Mouse (Mus musculus) right cerebral cortex, postnatal 25 days (tissue): ENCODE measurements around the gene Olfr548-ps1.
"Not testable (repeated sequence)": the region's sequence is repeated elsewhere in the genome, so short reads cannot be mapped to it uniquely, and the experiment has no call there.

ENCODE experiments used
- DNase-seq: peaks from one replicate; pipeline ENCODE4 v3.0.0; 2022

Olfr548-ps1 gene

GRCm38 (mm10) chr7:102540596-102540995, at the start of gene Olfr548-ps1:
Gene Olfr548-ps1, plus strand, starts transcription at chr7:102540896.
- DNase-seq, result no peak

GRCm38 (mm10) chr7:102494416-102494815, 46.3 kb upstream of the Olfr548-ps1 start:
- DNase-seq, result not testable (repeated sequence)

GRCm38 (mm10) chr7:102499473-102499872, 41.2 kb upstream of the Olfr548-ps1 start, which contains the start of gene Olfr545:
Gene Olfr545, minus strand, starts transcription at chr7:102499573.
- no peak for DNase-seq

- DNase-seq, result no peak
These were observed 38.7 kb upstream of the Olfr548-ps1 start for GRCm38 (mm10) chr7:102501986-102502385.

GRCm38 (mm10) chr7:102506848-102507247, 33.8 kb upstream of the Olfr548-ps1 start:
- peak; percentile 59 for DNase-seq

GRCm38 (mm10) chr7:102508066-102508465, 32.6 kb upstream of the Olfr548-ps1 start:
- no peak for DNase-seq

GRCm38 (mm10) chr7:102508666-102509065, 32.0 kb upstream of the Olfr548-ps1 start:
- no peak for DNase-seq

GRCm38 (mm10) chr7:102509726-102510125, 31.0 kb upstream of the Olfr548-ps1 start:
- no peak for DNase-seq

- DNase-seq, result no peak
These were observed 28.8 kb upstream of the Olfr548-ps1 start for GRCm38 (mm10) chr7:102511927-102512326.

GRCm38 (mm10) chr7:102512814-102513435, 27.8 kb upstream of the Olfr548-ps1 start:
- DNase-seq, result peak; percentile 88

- DNase-seq, result no peak
These were observed 26.6 kb upstream of the Olfr548-ps1 start for GRCm38 (mm10) chr7:102514144-102514543.

- DNase-seq, result no peak
These were observed 24.2 kb upstream of the Olfr548-ps1 start for GRCm38 (mm10) chr7:102516261-102517050.

GRCm38 (mm10) chr7:102517051-102517335, 23.7 kb upstream of the Olfr548-ps1 start:
- DNase-seq, result no peak

GRCm38 (mm10) chr7:102529052-102529451, 11.6 kb upstream of the Olfr548-ps1 start:
- DNase-seq, result no peak

- no peak for DNase-seq
These were observed 6.2 kb upstream of the Olfr548-ps1 start, which contains the start of gene Olfr547 for GRCm38 (mm10) chr7:102534449-102534848. Gene Olfr547, plus strand, starts transcription at chr7:102534749.

GRCm38 (mm10) chr7:102541251-102541650, 555 bp downstream of the Olfr548-ps1 start:
- no peak for DNase-seq

GRCm38 (mm10) chr7:102549570-102549969, 8.9 kb downstream of the Olfr548-ps1 start, which contains the start of gene Olfr549:
Gene Olfr549, plus strand, starts transcription at chr7:102549870.
- no peak for DNase-seq

- DNase-seq, result no peak
These were observed 12.6 kb downstream of the Olfr548-ps1 start for GRCm38 (mm10) chr7:102553279-102553678.

- DNase-seq, result peak; percentile 36
These were observed 24.6 kb downstream of the Olfr548-ps1 start, which contains the start of gene Trim21 for GRCm38 (mm10) chr7:102564999-102565997. Gene Trim21, minus strand, starts transcription at chr7:102565486.

- no peak for DNase-seq
These were observed 25.5 kb downstream of the Olfr548-ps1 start for GRCm38 (mm10) chr7:102566219-102566618.

- no peak for DNase-seq
These were observed 30.4 kb downstream of the Olfr548-ps1 start, which contains the start of gene Olfr550 for GRCm38 (mm10) chr7:102571142-102571541. Gene Olfr550, plus strand, starts transcription at chr7:102571442.

GRCm38 (mm10) chr7:102573174-102573830, 32.6 kb downstream of the Olfr548-ps1 start:
- no peak for DNase-seq
